Mouse (Mus musculus) limb, embryonic 14.5 days (tissue): ENCODE data around the gene 1700029I15Rik. TPM values are rescaled to one million over a fixed set of nuclear protein-coding genes. Genes with fewer than 3 reads are reported as not detected.

ENCODE experiments used
- ATAC-seq: fragments of 200-750 bp; cut with Nextera tagmentation; 2 replicates; pipeline ENCODE4 v1.8.0; 2017; ENCODE audit warnings: low read depth, moderate number of reproducible peaks, moderate TSS enrichment; ENCODE audit not compliant: low FRiP score
- DNase-seq: peaks from one replicate; pipeline ENCODE4 v3.0.0-alpha.2; 2015; ENCODE audit warnings: low spot score
- H3K27ac ChIP-seq: fragments of 300-500 bp; sonication (generic); replicated peaks from 2 replicates; pipeline ENCODE4 v1.5.1; 2014; ENCODE audit warnings: low read depth, mild to moderate bottlenecking, low read length, moderate library complexity, mixed read lengths
- H3K27me3 ChIP-seq: fragments of 300-500 bp; sonication (generic); 2 replicates; pipeline ENCODE4 v1.6.1; 2014; ENCODE audit warnings: low read length, mixed read lengths; ENCODE audit not compliant: control insufficient read depth, insufficient read depth
- H3K36me3 ChIP-seq: fragments of 300-500 bp; sonication (generic); 2 replicates; pipeline ENCODE4 v1.6.1; 2014; ENCODE audit warnings: mild to moderate bottlenecking, low read length, moderate library complexity, mixed read lengths; ENCODE audit not compliant: control insufficient read depth, insufficient read depth
- H3K4me1 ChIP-seq: fragments of 300-500 bp; sonication (generic); 2 replicates; pipeline ENCODE4 v1.6.1; 2014; ENCODE audit warnings: antibody characterized with exemption, low read length, mixed read lengths; ENCODE audit not compliant: control insufficient read depth, insufficient read depth
- H3K4me2 ChIP-seq: fragments of 300-500 bp; sonication (generic); replicated peaks from 2 replicates; pipeline ENCODE4 v1.6.1; 2014; ENCODE audit warnings: low read depth, mild to moderate bottlenecking, low read length, moderate library complexity; ENCODE audit not compliant: severe bottlenecking
- H3K4me3 ChIP-seq: fragments of 300-500 bp; sonication (generic); replicated peaks from 2 replicates; pipeline ENCODE4 v1.5.1; 2014; ENCODE audit warnings: low read length
- H3K9ac ChIP-seq: fragments of 300-500 bp; sonication (generic); 2 replicates; pipeline ENCODE4 v1.6.1; 2014; ENCODE audit warnings: mild to moderate bottlenecking, low read depth, low read length, moderate library complexity; ENCODE audit not compliant: severe bottlenecking
- H3K9me3 ChIP-seq: fragments of 300-500 bp; sonication (generic); 2 replicates; pipeline ENCODE4 v1.6.1; 2016; ENCODE audit warnings: low read length; ENCODE audit not compliant: control insufficient read depth
- POLR2A ChIP-seq: fragments of 200-500 bp; IDR thresholded peaks from 2 replicates; pipeline ENCODE4 v1.8.0; 2012; ENCODE audit warnings: inconsistent platforms, mild to moderate bottlenecking, moderate library complexity, borderline replicate concordance; ENCODE audit not compliant: insufficient read depth, insufficient read length; ENCODE audit errors: extremely low read depth
- whole genome bisulfite sequencing: fragments of 180-500 bp; shearing (Covaris S2); extraction: QIAGEN DNeasy Blood & Tissue Kit; methylation state at CpG from one replicate; pipeline ENCODE4 v1.1.7; 2014; 5-methylcytosine and 5-hydroxymethylcytosine counted together
- polyA plus RNA-seq, 2 experiments: library from polyadenylated mRNA; depleted of rRNA in 1 of 2; stranded (reverse) in 1 of 2; unstranded in 1 of 2; fragments of >200 nt; fragmentation: Nextera tagmentation in 1 of 2; extraction: Ambion mirVana in 1 of 2; gene quantifications; 2 replicates each; pipeline versions ENCODE4 v1.2.1 to v1.2.3; 2012 to 2014

The 1700029I15Rik gene
- polyA plus RNA-seq (2012; rRNA removed) (3.1 and 3.5 TPM in 2 replicates), polyA plus RNA-seq (2014; fragmentation: Nextera tagmentation; extraction: Ambion mirVana) (1.7 and 2.4 TPM in 2 replicates)

DNA sequence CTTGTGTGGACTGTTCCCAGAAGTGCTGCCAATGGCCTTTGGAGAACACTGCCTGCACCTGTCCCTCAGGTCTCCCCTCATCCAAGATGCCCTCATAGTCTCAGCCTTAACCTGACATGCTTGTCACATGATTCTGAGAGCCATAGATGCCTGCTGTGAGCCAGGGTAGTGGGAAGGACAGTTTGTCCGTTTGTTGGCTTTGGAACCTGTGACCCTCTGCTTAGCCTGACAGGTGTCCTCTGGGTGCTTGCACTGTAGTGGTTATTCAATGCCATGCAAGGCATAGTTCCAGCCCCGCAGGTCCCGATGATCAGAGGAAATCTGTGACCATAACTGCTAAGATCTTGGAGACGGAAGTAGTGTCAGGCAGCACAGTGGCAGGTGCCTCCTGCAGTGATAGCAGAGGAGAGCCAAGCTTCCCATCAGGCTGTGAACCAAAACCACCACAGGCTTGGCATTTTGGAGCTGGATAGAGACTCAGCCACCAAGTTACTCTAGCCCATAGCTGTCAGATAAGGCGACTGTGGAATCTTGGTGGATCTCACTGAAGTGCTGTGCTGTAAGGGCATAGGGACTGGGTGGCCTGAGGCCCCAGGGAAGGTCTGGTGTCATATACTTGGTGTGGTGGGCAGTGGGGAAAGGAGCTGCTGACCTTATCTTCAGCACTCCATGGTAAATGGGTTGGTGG, at the start of gene 1700029I15Rik:
Gene 1700029I15Rik (plus strand): TSS at position 638 of the 688 bp plus-strand sequence.
- Histone ChIP-seq H3K27ac (no peak within 1 kb of the TSS), H3K27me3 (no peaks in the 10 kb centered on the region), H3K9ac (no peak within 1 kb of the TSS), H3K4me2 (no peak within 1 kb of the TSS), H3K4me1 (no peaks in the 10 kb centered on the region), H3K4me3 (no peak within 1 kb of the TSS), H3K36me3 (peaks cover 80% of the 10 kb centered on the region), H3K9me3 (no peaks in the 10 kb centered on the region)
- ATAC-seq = no peak
- DNase-seq = no peak
- TF ChIP-seq POLR2A = no peak
- 83% methylated on average over 5 of the region's 5 CpGs for WGBS

GRCm38 (mm10) chr2:92342418-92342817, 39.9 kb upstream of the 1700029I15Rik start:
- Histone ChIP-seq H3K9ac (no peak overlapping the region), H3K4me2 (no peak overlapping the region), H3K36me3 (peaks cover 55% of the 10 kb centered on the region), H3K4me1 (no peaks in the 10 kb centered on the region), H3K27ac (no peak overlapping the region), H3K4me3 (no peak overlapping the region), H3K9me3 (no peaks in the 10 kb centered on the region), H3K27me3 (no peaks in the 10 kb centered on the region)
- TF ChIP-seq POLR2A = no peak
- no peak for DNase-seq
- ATAC-seq = no peak

DNA sequence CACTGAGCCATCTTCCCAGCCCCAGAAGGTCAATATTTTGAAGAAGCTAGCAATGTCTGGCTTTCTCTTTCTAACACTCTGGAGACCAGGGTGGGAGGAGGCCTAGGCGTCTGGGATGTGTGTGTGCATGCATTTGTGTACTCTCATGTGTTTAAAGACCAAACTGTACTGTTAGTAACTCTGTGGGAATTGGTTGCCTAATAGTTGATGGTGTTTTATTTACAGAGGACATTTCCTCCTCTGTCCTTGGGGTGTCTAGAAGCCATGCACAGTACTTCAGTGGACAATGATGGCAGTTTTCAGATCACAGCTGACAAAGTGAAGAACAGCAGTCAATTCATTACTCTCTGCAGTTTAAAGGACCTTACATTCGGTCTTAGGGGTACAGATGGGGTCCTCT, 35.1 kb upstream of the 1700029I15Rik start:
- no peaks in the 10 kb centered on the region for H3K9me3 ChIP-seq
- ATAC-seq = no peak
- H3K27ac ChIP-seq = no peak overlapping the region
- H3K4me3 ChIP-seq = no peak overlapping the region
- DNase-seq = no peak
- no peak overlapping the region for H3K4me2 ChIP-seq
- H3K36me3 ChIP-seq = peaks cover 71% of the 10 kb centered on the region
- 94% methylated on average over 2 of the region's 2 CpGs for WGBS
- TF ChIP-seq POLR2A = no peak
- H3K9ac ChIP-seq = no peak overlapping the region
- H3K4me1 ChIP-seq = no peaks in the 10 kb centered on the region
- no peaks in the 10 kb centered on the region for H3K27me3 ChIP-seq

DNA sequence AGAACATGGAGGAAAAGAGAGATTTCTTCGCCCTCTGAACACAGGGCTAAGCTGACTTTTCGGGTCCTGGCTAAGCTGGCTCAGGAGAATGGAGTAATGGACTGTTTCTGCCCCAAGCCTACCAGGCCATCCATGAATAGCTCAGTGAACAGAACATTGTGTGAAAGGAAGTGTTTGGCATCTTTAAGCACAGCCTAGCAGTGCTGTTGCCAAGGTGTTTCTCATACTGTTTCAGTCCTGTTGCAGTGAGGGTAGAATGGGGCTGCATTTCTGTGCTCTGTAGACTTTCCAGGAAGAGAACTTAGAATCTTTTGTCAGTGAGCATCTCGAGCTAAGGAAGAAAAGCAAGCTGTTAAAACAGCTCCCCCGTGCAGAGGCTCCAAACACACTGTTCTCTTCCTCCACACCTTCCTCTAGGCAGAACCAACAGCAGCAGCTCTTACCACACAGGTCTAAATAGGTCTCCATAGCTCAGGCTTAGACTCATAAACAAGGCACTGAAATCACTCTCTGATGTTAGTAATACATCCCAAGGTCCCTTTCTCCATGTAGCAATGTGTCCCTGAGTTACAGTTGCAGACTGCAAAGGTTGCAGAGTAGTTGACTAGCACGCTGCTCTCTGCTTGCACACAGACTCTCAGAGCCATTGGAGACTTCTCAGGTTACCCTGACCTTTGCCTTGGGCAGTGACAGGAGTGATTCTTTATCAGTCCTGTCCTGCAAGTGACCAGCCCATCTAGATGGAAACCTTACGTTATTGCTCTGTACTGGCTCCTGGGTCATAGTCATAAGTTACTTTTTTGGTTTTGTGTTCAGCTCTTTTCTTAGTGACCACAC, 32.5 kb upstream of the 1700029I15Rik start:
- no peak for DNase-seq
- Histone ChIP-seq H3K36me3 (peaks cover 76% of the 10 kb centered on the region), H3K27ac (no peak overlapping the region), H3K4me3 (no peak overlapping the region), H3K4me2 (no peak overlapping the region), H3K9ac (no peak overlapping the region), H3K4me1 (no peaks in the 10 kb centered on the region), H3K27me3 (no peaks in the 10 kb centered on the region), H3K9me3 (no peaks in the 10 kb centered on the region)
- 51% methylated on average over 6 of the region's 6 CpGs for whole genome bisulfite sequencing
- ATAC-seq = no peak
- TF ChIP-seq POLR2A = no peak

DNA sequence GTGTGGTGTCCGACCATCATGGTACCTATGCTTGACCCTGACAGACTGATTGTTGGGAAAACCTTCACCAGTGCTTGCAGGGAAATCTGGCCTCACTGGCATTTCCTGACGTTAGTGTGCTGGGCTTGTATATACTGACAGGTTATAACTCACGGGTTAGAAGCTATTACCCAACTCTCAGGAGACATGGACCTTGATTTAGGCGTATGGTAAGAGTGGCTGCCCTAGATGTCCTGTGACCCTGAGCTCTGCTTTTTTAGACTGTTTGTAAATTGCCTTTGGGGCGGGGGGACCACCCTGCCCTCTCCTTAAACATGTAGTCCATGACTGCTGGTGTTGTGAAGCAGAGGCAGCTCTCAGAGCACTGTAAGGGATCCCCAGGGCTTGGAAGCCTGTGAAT, 31.7 kb upstream of the 1700029I15Rik start:
- Histone ChIP-seq H3K4me2 (no peak overlapping the region), H3K27me3 (no peaks in the 10 kb centered on the region), H3K36me3 (peaks cover 76% of the 10 kb centered on the region), H3K4me1 (no peaks in the 10 kb centered on the region), H3K27ac (no peak overlapping the region), H3K4me3 (no peak overlapping the region), H3K9me3 (no peaks in the 10 kb centered on the region), H3K9ac (no peak overlapping the region)
- ATAC-seq (no peak), DNase-seq (no peak)
- no peak for TF ChIP-seq POLR2A
- 59% methylated on average over 5 of the region's 5 CpGs for WGBS
